Mouse (Mus musculus) neural tube, embryonic 13.5 days (tissue): ENCODE measurements around the gene 2610001J05Rik. TPM values are rescaled to one million over a fixed set of nuclear protein-coding genes. Genes with fewer than 3 reads are reported as not detected.
"Not testable (repeated sequence)": the region's sequence is repeated elsewhere in the genome, so short reads cannot be mapped to it uniquely, and the experiment has no call there.

ENCODE experiments used
- ATAC-seq: fragments of 200-750 bp; cut with Nextera tagmentation; 2 replicates; pipeline ENCODE4 v1.8.0; 2017; ENCODE audit warnings: low read depth, mild to moderate bottlenecking, moderate TSS enrichment, moderate library complexity
- H3K27ac ChIP-seq: fragments of 300-500 bp; sonication (generic); replicated peaks from 2 replicates; pipeline ENCODE4 v1.5.1; 2015; ENCODE audit warnings: moderate library complexity, mild to moderate bottlenecking, inconsistent platforms
- H3K27me3 ChIP-seq: fragments of 300-500 bp; sonication (generic); 2 replicates; pipeline ENCODE4 v1.6.1; 2015; ENCODE audit warnings: mild to moderate bottlenecking, inconsistent platforms
- H3K36me3 ChIP-seq: fragments of 300-500 bp; sonication (generic); 2 replicates; pipeline ENCODE4 v1.6.1; 2015; ENCODE audit warnings: mild to moderate bottlenecking, inconsistent platforms
- H3K4me1 ChIP-seq: fragments of 300-500 bp; sonication (generic); replicated peaks from 2 replicates; pipeline ENCODE4 v1.6.1; 2015; ENCODE audit warnings: inconsistent platforms
- H3K4me2 ChIP-seq: fragments of 300-500 bp; sonication (generic); 2 replicates; pipeline ENCODE4 v1.6.1; 2015; ENCODE audit warnings: inconsistent platforms, mild to moderate bottlenecking, moderate library complexity
- H3K4me3 ChIP-seq: fragments of 300-500 bp; sonication (generic); 2 replicates; pipeline ENCODE4 v1.5.1; 2015; ENCODE audit warnings: mild to moderate bottlenecking, inconsistent platforms
- H3K9ac ChIP-seq: fragments of 300-500 bp; sonication (generic); 2 replicates; pipeline ENCODE4 v1.6.1; 2015; ENCODE audit warnings: moderate library complexity, mild to moderate bottlenecking, inconsistent platforms
- H3K9me3 ChIP-seq: fragments of 300-500 bp; sonication (generic); 2 replicates; pipeline ENCODE4 v1.6.1; 2016; ENCODE audit warnings: inconsistent platforms
- WGBS: fragments of 180-500 bp; shearing (Covaris S2); methylation state at CpG from one replicate; pipeline ENCODE4 v1.1.7; 2015; 5-methylcytosine and 5-hydroxymethylcytosine counted together
- polyA plus RNA-seq: library from polyadenylated mRNA; unstranded; fragments of >200 nt; fragmentation: Nextera tagmentation; extraction: Ambion mirVana; gene quantifications from 2 replicates; pipeline ENCODE4 v1.2.1, GENCODE M21; 2015

The 2610001J05Rik gene
- polyA plus RNA-seq, 1 experiment from 2014 or later = 93.9 TPM

DNA sequence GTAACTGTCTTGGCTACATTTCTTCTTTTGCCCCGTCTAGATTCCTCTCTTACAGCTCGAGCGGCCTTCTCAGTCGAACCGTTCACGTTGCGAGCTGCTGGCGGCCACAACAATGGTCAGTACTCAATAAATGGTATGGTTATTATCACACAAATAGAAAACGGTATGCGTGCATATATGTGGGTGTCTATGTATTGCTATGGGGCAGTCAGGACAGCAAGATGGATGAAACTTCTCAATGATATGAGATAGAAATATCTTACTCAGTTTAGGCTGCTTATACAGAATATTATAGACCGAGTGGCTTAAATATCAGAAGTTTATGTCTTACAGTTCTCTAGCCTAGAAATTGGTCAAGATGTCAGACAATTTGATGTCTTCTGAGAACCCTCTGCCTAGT lies 17.1 kb downstream of the 2610001J05Rik start:
- no peak overlapping the region for H3K4me2 ChIP-seq
- no peak for ATAC-seq
- no peak overlapping the region for H3K4me3 ChIP-seq
- no peaks in the 10 kb centered on the region for H3K36me3 ChIP-seq
- WGBS = 25% methylated on average over 11 of the region's 11 CpGs
- H3K9ac ChIP-seq = no peak overlapping the region
- no peaks in the 10 kb centered on the region for H3K9me3 ChIP-seq
- H3K4me1 ChIP-seq = no peaks in the 10 kb centered on the region
- no peaks in the 10 kb centered on the region for H3K27me3 ChIP-seq
- no peak overlapping the region for H3K27ac ChIP-seq

DNA sequence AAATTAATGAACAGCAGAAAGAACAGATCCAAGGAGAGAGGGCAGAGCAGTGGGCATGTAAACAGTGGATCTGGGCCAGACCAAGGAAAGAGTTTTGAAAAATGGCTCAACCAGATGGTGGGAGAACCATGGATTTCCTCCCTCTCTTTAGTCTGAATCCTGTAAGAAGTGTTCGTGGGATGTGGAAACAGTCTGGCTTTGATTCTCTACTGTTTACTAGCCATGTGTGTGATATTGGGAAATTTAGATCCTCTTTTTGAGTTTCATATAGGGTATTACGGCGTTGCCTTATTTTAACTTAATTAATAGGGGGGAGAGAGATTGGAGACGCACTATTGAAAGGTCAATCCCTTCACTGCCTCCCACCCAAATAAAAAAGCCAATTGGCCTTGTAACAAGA lies 18.1 kb downstream of the 2610001J05Rik start:
- Histone ChIP-seq H3K9me3 (no peaks in the 10 kb centered on the region), H3K27ac (no peak overlapping the region), H3K27me3 (no peaks in the 10 kb centered on the region), H3K4me1 (no peaks in the 10 kb centered on the region), H3K36me3 (no peaks in the 10 kb centered on the region), H3K4me3 (no peak overlapping the region), H3K9ac (no peak overlapping the region), H3K4me2 (no peak overlapping the region)
- 80% methylated on average over 4 of the region's 4 CpGs for WGBS
- ATAC-seq = no peak

GRCm38 (mm10) chr6:13846031-13846430 lies 25.3 kb downstream of the 2610001J05Rik start:
- H3K4me3 ChIP-seq, H3K27ac ChIP-seq, H3K9me3 ChIP-seq, H3K4me2 ChIP-seq, H3K27me3 ChIP-seq, H3K36me3 ChIP-seq, H3K4me1 ChIP-seq, H3K9ac ChIP-seq, ATAC-seq: not testable (repeated sequence)
- WGBS = 100% methylated on average over 1 of the region's 1 CpGs

GRCm38 (mm10) chr6:13839345-13840054 lies 31.8 kb downstream of the 2610001J05Rik start, which contains the start of gene Gpr85:
TSS of gene Gpr85 (minus strand) at chr6:13839942.
- Histone ChIP-seq H3K9me3 (no peaks in the 10 kb centered on the region), H3K36me3 (no peaks in the 10 kb centered on the region), H3K4me3 (peak within 1 kb of the TSS; percentile 78), H3K9ac (peak within 1 kb of the TSS; percentile 99), H3K4me2 (peak within 1 kb of the TSS; percentile 75), H3K27ac (peak within 1 kb of the TSS; percentile 99), H3K4me1 (peaks cover 31% of the 10 kb centered on the region), H3K27me3 (no peaks in the 10 kb centered on the region)
- ATAC-seq = peak; percentile 21; the same call in 1 of the 2 replicates
- 33% methylated on average over 18 of the region's 18 CpGs for WGBS

DNA sequence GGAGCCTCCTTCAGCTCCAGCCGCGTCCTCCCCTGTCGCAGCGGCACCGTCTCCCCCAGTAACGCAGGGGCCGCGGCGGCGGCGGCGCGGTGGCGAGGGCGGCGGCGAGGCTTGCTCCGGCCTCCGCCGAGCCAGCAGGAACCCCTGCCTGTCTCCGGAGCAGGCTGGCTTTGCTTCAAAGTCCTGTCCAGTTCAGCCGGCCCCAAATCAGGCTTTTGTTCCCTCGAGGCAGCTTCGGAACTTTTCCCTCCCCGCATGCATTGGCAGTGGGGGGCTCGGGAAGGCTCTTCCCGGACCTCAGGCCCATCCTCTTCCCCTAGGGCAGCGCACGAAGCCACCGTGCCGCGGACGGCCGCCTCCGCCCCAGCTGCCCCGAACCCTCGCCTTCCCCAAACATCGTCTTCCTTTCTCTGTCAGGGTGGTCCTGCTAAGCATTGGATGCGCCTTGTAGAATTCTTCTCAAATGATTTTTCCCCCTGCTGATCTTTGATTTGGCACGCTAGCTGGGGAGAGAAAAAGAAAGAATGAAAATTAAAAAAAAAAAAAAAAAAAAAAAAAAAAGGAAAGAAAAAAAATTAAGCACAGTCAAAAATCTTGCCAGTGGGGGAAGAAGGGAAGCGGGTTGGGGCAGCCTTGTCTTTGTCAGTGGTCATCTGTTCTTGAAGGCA lies 32.5 kb downstream of the 2610001J05Rik start:
- WGBS = 1% methylated on average over 33 of the region's 41 CpGs
- H3K9ac ChIP-seq = peak overlapping the region; percentile 99
- H3K36me3 ChIP-seq = no peaks in the 10 kb centered on the region

DNA sequence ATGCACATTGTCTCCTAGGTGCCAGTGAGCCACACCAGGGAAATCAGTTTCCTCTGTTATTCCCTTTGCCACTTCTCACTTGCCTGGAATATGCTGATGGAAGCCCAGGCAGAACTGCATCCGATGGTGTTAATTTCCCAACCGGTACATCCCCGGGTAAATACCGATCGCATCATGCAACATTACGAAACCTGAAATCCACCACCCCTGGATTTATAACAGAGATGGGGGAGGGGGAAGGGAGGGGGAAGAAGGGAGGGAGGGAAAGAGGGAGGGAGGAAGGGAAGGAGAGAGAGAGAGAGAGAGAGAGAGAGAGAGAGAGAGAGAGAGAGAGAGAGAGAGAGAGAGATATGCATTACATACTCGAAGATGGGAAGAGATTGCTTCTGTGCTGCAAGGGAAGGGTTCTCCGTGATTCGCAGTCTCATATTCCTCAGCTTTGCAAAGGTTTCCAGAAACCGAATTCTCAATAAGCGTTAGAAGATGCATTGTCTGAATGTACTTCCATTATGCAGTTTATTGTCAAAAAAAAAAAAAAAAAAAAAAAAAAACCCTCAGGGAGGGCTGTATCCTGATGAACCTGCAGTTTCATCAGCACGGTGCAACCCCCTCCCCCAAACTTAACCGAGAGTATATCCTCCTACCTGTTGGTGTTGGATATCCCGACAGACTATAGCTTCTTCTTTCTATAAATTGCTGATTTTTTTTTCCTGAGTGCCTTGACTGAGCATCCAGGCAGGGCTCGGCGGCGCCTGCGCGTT lies 33.2 kb downstream of the 2610001J05Rik start:
- Histone ChIP-seq H3K9me3 (no peaks in the 10 kb centered on the region), H3K4me2 (peak overlapping the region; percentile 75), H3K9ac (peak overlapping the region; percentile 99), H3K4me1 (peaks cover 38% of the 10 kb centered on the region), H3K27ac (peak overlapping the region; percentile 99), H3K27me3 (no peaks in the 10 kb centered on the region), H3K36me3 (no peaks in the 10 kb centered on the region), H3K4me3 (peak overlapping the region; percentile 78)
- ATAC-seq = peak; percentile 48
- WGBS = under 1% methylated on average over 19 of the region's 19 CpGs

More for the DNA sequence above, 32.5 kb downstream of the 2610001J05Rik start:
- no peaks in the 10 kb centered on the region for H3K9me3 ChIP-seq
- peak; percentile 90 for ATAC-seq
- peak overlapping the region; percentile 99 for H3K27ac ChIP-seq
- H3K27me3 ChIP-seq = no peaks in the 10 kb centered on the region
- H3K4me2 ChIP-seq = peak overlapping the region; percentile 75
- H3K4me1 ChIP-seq = peaks cover 33% of the 10 kb centered on the region
- H3K4me3 ChIP-seq = peak overlapping the region; percentile 78

DNA sequence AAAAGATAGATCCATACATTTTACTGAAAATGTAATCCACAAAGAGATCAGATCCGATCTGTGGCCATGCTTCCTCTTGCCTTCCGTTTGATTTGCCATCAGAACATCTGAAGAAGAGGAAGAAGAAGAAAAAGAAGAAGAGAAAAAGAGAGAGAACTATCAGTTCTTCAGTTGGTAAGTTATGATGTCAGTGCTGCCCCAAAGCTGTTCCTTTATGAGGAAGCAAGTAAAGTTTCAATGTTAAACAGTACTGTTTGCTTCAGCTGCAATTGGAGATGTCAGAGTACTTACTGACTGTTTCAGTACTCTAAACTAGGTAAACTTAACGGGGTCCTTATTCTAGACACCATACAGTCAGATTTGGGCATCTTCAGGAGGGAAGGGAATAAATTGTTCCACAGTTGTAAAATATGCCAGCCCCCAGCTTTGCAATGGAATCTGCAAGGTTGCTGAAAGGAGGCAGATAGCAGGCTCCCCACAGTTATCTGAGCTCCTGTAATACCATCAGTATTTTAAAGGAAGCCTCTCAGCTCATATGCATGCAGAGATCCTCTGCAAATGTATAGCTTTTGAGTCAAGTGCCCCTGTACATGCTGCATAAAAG lies 34.2 kb downstream of the 2610001J05Rik start:
- H3K9me3 ChIP-seq = no peaks in the 10 kb centered on the region
- peak overlapping the region; percentile 99 for H3K9ac ChIP-seq
- H3K36me3 ChIP-seq = no peaks in the 10 kb centered on the region
- peak overlapping the region; percentile 99 for H3K27ac ChIP-seq
- peaks cover 48% of the 10 kb centered on the region for H3K4me1 ChIP-seq
- H3K27me3 ChIP-seq = no peaks in the 10 kb centered on the region
- no peak for ATAC-seq
- peak overlapping the region; percentile 78 for H3K4me3 ChIP-seq
- 70% methylated on average over 3 of the region's 3 CpGs for WGBS
- H3K4me2 ChIP-seq = peak overlapping the region; percentile 75

- ATAC-seq = peak; percentile 59
- Histone ChIP-seq H3K9me3 (no peaks in the 10 kb centered on the region), H3K27me3 (no peaks in the 10 kb centered on the region), H3K4me3 (peak overlapping the region; percentile 78), H3K36me3 (no peaks in the 10 kb centered on the region), H3K4me1 (peaks cover 53% of the 10 kb centered on the region), H3K4me2 (peak overlapping the region; percentile 75), H3K27ac (peak overlapping the region; percentile 99), H3K9ac (peak overlapping the region; percentile 99)
- WGBS = 46% methylated on average over 17 of the region's 17 CpGs
Observed at GRCm38 (mm10) chr6:13835720-13836665, 35.3 kb downstream of the 2610001J05Rik start.

DNA sequence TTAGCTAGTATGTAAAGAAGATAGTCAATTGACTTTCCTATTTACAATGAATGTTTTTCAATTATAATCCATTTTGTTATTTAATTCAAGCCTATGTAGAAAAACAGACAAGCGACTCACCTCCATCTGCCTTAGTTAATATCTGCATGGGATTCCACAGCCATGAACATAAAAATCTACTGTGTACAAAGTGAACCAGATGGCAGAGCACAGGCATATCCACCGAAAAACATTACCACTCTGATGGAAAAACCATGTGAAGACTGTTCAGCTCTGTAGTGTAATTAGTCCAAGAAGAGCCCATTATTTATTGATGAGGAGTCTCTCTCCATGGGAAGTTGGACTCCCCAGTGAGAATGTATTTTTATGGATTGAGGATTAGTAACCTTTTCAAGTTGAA lies 38.5 kb downstream of the 2610001J05Rik start:
- Histone ChIP-seq H3K27ac (no peak overlapping the region), H3K27me3 (no peaks in the 10 kb centered on the region), H3K36me3 (no peaks in the 10 kb centered on the region), H3K4me1 (peaks cover 52% of the 10 kb centered on the region), H3K9ac (no peak overlapping the region), H3K4me3 (no peak overlapping the region), H3K4me2 (peak overlapping the region; percentile 45), H3K9me3 (no peaks in the 10 kb centered on the region)
- WGBS = 46% methylated on average over 2 of the region's 2 CpGs
- peak; percentile 44; the same call in 1 of the 2 replicates for ATAC-seq

DNA sequence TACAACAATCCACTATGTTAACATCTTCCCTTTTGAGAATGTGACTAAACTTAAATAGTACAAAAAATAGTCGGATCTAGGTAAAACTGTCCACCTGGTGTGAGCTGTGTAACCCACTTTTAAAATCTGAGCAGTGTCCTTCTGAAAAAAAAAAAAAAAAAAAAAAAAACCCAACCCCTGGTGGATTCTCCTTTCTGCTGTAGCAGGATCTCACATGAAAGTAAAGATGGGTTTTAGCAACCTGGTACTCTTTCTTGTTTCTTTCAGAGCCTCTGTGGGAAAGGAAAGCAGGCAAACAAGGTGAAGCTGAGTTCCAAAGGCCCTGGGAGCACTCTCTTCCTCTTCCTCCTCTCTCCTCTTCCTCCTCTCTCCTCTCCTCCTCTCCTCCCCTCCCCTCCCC lies 42.4 kb downstream of the 2610001J05Rik start:
- 72% methylated on average over 1 of the region's 1 CpGs for WGBS
- H3K27me3 ChIP-seq = no peaks in the 10 kb centered on the region

More for the DNA sequence above, 42.4 kb downstream of the 2610001J05Rik start:
- no peak overlapping the region for H3K9ac ChIP-seq
- no peak overlapping the region for H3K4me3 ChIP-seq
- no peak overlapping the region for H3K4me2 ChIP-seq
- H3K27ac ChIP-seq = no peak overlapping the region
- peaks cover 25% of the 10 kb centered on the region for H3K4me1 ChIP-seq
- no peak for ATAC-seq
- H3K36me3 ChIP-seq = no peaks in the 10 kb centered on the region
- H3K9me3 ChIP-seq = no peaks in the 10 kb centered on the region
